9 mouse cellular contexts compared by ENCODE assay signal in the genomic region with DNA sequence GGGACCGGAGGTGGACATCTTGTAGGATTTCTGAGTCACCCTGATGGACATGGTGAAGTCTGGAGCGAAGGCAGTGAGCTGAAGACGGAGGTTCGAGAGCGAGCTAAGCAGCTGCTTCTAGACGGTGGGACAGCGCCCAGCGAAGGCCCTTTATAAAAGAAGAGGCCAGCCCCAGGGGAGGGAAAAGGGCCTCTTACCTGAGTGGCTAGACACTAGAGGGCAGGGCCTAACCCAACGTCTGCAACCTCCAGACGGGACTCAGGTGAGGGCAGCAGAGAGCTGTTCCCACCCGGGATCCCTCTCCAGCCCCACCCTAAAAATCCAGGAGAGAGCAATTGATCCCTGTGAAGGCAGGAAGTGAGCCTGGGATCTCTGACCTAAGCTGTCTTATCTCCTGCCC. TPM values are rescaled to one million over a fixed set of nuclear protein-coding genes. Genes with fewer than 3 reads are reported as not detected.
DNase-seq lines count a peak whose midpoint lies in the region; ATAC-seq and TF ChIP-seq lines count a peak whose summit lies in the region.
"Had no signal": no experiment of that assay in that cellular context is flagged by ENCODE, and none has a peak within 500 bp of the region (broad histone marks: within the 10 kb centered on the region; RNA-seq: fewer than 3 reads in every experiment).

Krt8 (minus strand) TSS at position 294 of the 400 bp plus-strand sequence.

- peaks cover 8% of the 10 kb centered on the region for H3K4me1 ChIP-seq in heart, embryonic 15.5 days (replicated peaks)
- H3K4me1 ChIP-seq in heart, adult 2 months (ENCODE audit: control insufficient read depth, insufficient read depth, low read length), result peaks cover 1% of the 10 kb centered on the region; the same call in 1 of the 2 replicates
- peaks cover 26% of the 10 kb centered on the region for H3K4me1 ChIP-seq in hindbrain, embryonic 14.5 days (replicated peaks; ENCODE audit: control insufficient read depth, insufficient read depth, low read length)
- H3K4me1 ChIP-seq in neural tube, embryonic 13.5 days (replicated peaks), result peaks cover 41% of the 10 kb centered on the region

- TF ChIP-seq POLR2A in heart, adult 2 months (IDR thresholded peaks at IDR 0.05; ENCODE audit: insufficient read depth, low read depth, low read length), result no peak

- intact Hi-C loops in heart, adult 2 months (cut with DNase I), result no loop called here

- H3K36me3 ChIP-seq in heart, embryonic 15.5 days, result no peaks in the 10 kb centered on the region
- H3K36me3 ChIP-seq in heart, adult 2 months (ENCODE audit: control insufficient read depth, insufficient read depth, low read length), result no peaks in the 10 kb centered on the region
- no peaks in the 10 kb centered on the region for H3K36me3 ChIP-seq in hindbrain, embryonic 14.5 days (replicated peaks; ENCODE audit: control insufficient read depth, insufficient read depth)
- no peaks in the 10 kb centered on the region for H3K36me3 ChIP-seq in neural tube, embryonic 13.5 days

- peak within 1 kb of the TSS; percentile 48 for H3K4me3 ChIP-seq in heart, embryonic 15.5 days
- H3K4me3 ChIP-seq in heart, adult 2 months, result no peak within 1 kb of the TSS
- H3K4me3 ChIP-seq in hindbrain, embryonic 14.5 days (replicated peaks; ENCODE audit: low read length), result peak within 1 kb of the TSS; percentile 14
- H3K4me3 ChIP-seq in neural tube, embryonic 13.5 days, result peak within 1 kb of the TSS; percentile 24

- H3K9ac ChIP-seq in heart, embryonic 15.5 days, result peak within 1 kb of the TSS; percentile 46; the same call in 1 of the 2 replicates
- H3K9ac ChIP-seq in heart, adult 2 months (ENCODE audit: low read depth, low read length), result no peak within 1 kb of the TSS
- H3K9ac ChIP-seq in hindbrain, embryonic 14.5 days, result no peak within 1 kb of the TSS
- peak within 1 kb of the TSS; percentile 52; the same call in 1 of the 2 replicates for H3K9ac ChIP-seq in neural tube, embryonic 13.5 days

- no peak for TF ChIP-seq CTCF in heart, adult 2 months (IDR thresholded peaks at IDR 0.05)

- DNase-seq in heart, adult 2 months, result no peak
- no peak for DNase-seq in hindbrain, embryonic 14.5 days (ENCODE audit: low spot score)
- DNase-seq in liver, result peak; percentile 51
- no peak for DNase-seq in layer of hippocampus, adult 9-11 months
- DNase-seq in layer of hippocampus, adult 11-12 months (ENCODE audit: low spot score), result no peak
- DNase-seq in spleen, postnatal 14 days (ENCODE audit: low spot score in 2 of 2), result no peak

- H3K27me3 ChIP-seq in heart, embryonic 15.5 days, result peaks cover 32% of the 10 kb centered on the region
- no peaks in the 10 kb centered on the region; the same call in 1 of the 2 replicates for H3K27me3 ChIP-seq in heart, adult 2 months (ENCODE audit: control insufficient read depth, insufficient read depth, low read length)
- H3K27me3 ChIP-seq in hindbrain, embryonic 14.5 days (ENCODE audit: control insufficient read depth, insufficient read depth, low read length), result peaks cover 54% of the 10 kb centered on the region
- H3K27me3 ChIP-seq in neural tube, embryonic 13.5 days, result peaks cover 70% of the 10 kb centered on the region

- H3K27ac ChIP-seq in heart, embryonic 15.5 days, result peak within 1 kb of the TSS; percentile 1; the same call in 1 of the 2 replicates
- no peak within 1 kb of the TSS for H3K27ac ChIP-seq in heart, adult 2 months
- H3K27ac ChIP-seq in hindbrain, embryonic 14.5 days, result no peak within 1 kb of the TSS
- no peak within 1 kb of the TSS for H3K27ac ChIP-seq in neural tube, embryonic 13.5 days (replicated peaks)

- peak within 1 kb of the TSS; percentile 66 for H3K4me2 ChIP-seq in heart, embryonic 15.5 days
- H3K4me2 ChIP-seq in hindbrain, embryonic 14.5 days (replicated peaks), result peak within 1 kb of the TSS; percentile 47
- H3K4me2 ChIP-seq in neural tube, embryonic 13.5 days, result peak within 1 kb of the TSS; percentile 49

- 38% methylated on average over 11 of the region's 11 CpGs for WGBS in heart, embryonic 15.5 days
- 45% methylated on average over 11 of the region's 11 CpGs for WGBS in heart, adult 2 months
- 13% methylated on average over 10 of the region's 11 CpGs for WGBS in hindbrain, embryonic 14.5 days
- WGBS in neural tube, embryonic 13.5 days, result 21% methylated on average over 11 of the region's 11 CpGs

- ATAC-seq in heart, embryonic 15.5 days (replicated peaks; ENCODE audit: insufficient number of reproducible peaks, insufficient read depth, low FRiP score, low read depth), result no peak
- no peak for ATAC-seq in hindbrain, embryonic 14.5 days (ENCODE audit: low FRiP score)
- no peak for ATAC-seq in neural tube, embryonic 13.5 days (ENCODE audit: low read depth)

- no peaks in the 10 kb centered on the region for H3K9me3 ChIP-seq in heart, embryonic 15.5 days (replicated peaks)
- H3K9me3 ChIP-seq in hindbrain, embryonic 14.5 days (ENCODE audit: control insufficient read depth, low read length), result no peaks in the 10 kb centered on the region
- H3K9me3 ChIP-seq in neural tube, embryonic 13.5 days, result no peaks in the 10 kb centered on the region
- H3K9me3 ChIP-seq: megakaryocyte, embryonic 14.5 days had no signal

- TF ChIP-seq EP300 in heart, adult 2 months (IDR thresholded peaks at IDR 0.05; ENCODE audit: insufficient read depth, low read depth, low read length), result no peak

- no peaks in the 10 kb centered on the region for H3K79me2 ChIP-seq in heart, adult 2 months (replicated peaks; ENCODE audit: control insufficient read depth, insufficient read depth, low read length)

RNA-seq across cellular contexts. Expression of gene Krt8, which starts in this region (rescaled TPM):
- 30.3 and 197 TPM in 2 replicates for polyA plus RNA-seq in heart, embryonic 15.5 days (2015; fragmentation: Nextera tagmentation; extraction: Ambion mirVana)
- total RNA-seq in heart, adult 2 months (2021), result 1 to 10 TPM; 1.7 TPM
- 2.3 and 9.8 TPM in 2 replicates for polyA plus RNA-seq in heart, adult 2 months (2012; rRNA removed)
- 4.1 and 6.8 TPM in 2 replicates for polyA plus RNA-seq in hindbrain, embryonic 14.5 days (2014; fragmentation: Nextera tagmentation; extraction: Ambion mirVana)
- polyA plus RNA-seq in neural tube, embryonic 13.5 days (2015; fragmentation: Nextera tagmentation; extraction: Ambion mirVana), result 0.82 and 4.3 TPM in 2 replicates

Comparison
In these comparisons a context has a peak if more than half of its experiments do, and no peak if none do; other contexts are left out.
1. H3K9ac ChIP-seq: peak in heart, embryonic 15.5 days (single experiment) and neural tube, embryonic 13.5 days (single experiment); none in heart, adult 2 months (single experiment) and hindbrain, embryonic 14.5 days (single experiment).
2. Peak in every context shown above with its lines, with median percentiles within 50 percentile points of each other: H3K4me2 ChIP-seq.